Mouse (Mus musculus): ENCODE measurements at regions not wholly inside any gene's neighbourhood (a gene's known extent, or its start where the extent isn't known, plus 50 kb on each side); places are given as distances from the start of the nearest gene placed in this dataset.

GRCm38 (mm10) chr19:23089761-23090514 is 51.1 kb upstream of the Klf9 start:
- no peaks in the 10 kb centered on the region for H3K9me3 ChIP-seq (replicated peaks)
- no peaks in the 10 kb centered on the region for H3K36me3 ChIP-seq (replicated peaks)
- no peak for ATAC-seq (ENCODE audit: insufficient read depth)
- H3K27ac ChIP-seq (replicated peaks) = no peak overlapping the region
- no peak overlapping the region for H3K4me2 ChIP-seq
- H3K4me1 ChIP-seq (replicated peaks) = no peaks in the 10 kb centered on the region
- H3K27me3 ChIP-seq = no peaks in the 10 kb centered on the region
- WGBS (ENCODE audit: insufficient replicate concordance) = 70% methylated on average over 8 of the region's 8 CpGs
- no peak overlapping the region for H3K4me3 ChIP-seq (replicated peaks)
- no peak overlapping the region for H3K9ac ChIP-seq

Measured in liver, embryonic 15.5 days (tissue).